Mouse (Mus musculus): ENCODE data around the gene Cand1. TPM values are rescaled to one million over a fixed set of nuclear protein-coding genes. Genes with fewer than 3 reads are reported as not detected.

Cand1 gene
- total RNA-seq (2023): 100 to 1,000 TPM in 1 of 2 experiments, 10 to 100 TPM in 1; 96.9 to 108 TPM

DNA sequence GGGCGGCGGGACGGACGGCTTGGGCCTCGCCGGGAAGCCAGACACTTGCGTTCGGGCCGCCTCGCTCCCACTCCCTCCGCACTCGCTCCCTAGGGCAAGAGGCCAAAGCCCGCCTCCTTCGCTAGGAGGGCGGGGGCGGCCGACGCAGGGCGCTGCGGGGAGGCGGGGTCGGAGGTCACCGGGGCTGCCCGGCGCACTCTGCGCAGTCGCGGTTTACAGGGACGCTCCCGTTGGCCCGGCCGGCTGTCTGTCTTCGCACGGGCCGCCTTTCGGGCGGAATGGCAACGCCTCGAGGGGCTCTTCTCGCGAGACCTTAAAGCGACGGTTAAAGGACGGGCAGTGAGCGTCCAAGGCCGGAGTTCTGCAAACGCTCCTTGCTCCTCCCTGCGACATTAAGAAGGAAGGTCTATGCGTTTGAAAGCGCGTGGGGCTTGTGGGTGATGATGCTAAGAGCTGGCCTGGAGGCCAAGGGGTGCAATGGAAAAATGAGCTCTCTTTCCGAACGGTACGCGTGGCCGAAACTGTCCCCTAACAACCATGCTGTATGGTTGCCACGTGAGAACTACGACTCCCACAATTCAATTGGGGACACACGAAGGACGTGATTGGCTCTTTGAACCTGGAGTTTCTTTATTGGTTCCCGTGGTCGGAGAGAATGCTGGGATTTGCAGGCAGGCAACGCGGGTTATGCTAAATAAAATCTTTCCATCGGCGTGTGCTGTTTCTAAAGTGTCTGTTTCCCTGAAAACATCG lies at the start of gene Cand1:
TSS of gene Cand1 (minus strand) at position 87 of the 753 bp plus-strand sequence.

Other genes with a start within 250 kb of the Cand1 start
- not detected for gene Grip1, start 213.8 kb upstream of the Cand1 start, total RNA-seq (2023)

Measured in T-cell, adult 66 days (primary cell).